Mouse (Mus musculus) layer of hippocampus, adult 11-12 months (tissue): ENCODE measurements around the gene Zfand5.

Experiments used
- DNase-seq: peaks from one replicate; pipeline ENCODE4 v3.0.0; 2022; ENCODE audit warnings: low spot score

Gene Zfand5

GRCm38 (mm10) chr19:21329770-21330169, 57.7 kb downstream of the Zfand5 start:
- DNase-seq = peak; percentile 52

GRCm38 (mm10) chr19:21330305-21331115, 58.4 kb downstream of the Zfand5 start:
- DNase-seq = no peak

- no peak for DNase-seq
These were observed 59.6 kb downstream of the Zfand5 start for GRCm38 (mm10) chr19:21331621-21332155.
